Mouse (Mus musculus) lung, adult 10 weeks (tissue): ENCODE data around the gene Stpg2. TPM values are rescaled to one million over a fixed set of nuclear protein-coding genes. Genes with fewer than 3 reads are reported as not detected.

Experiments used
- polyA plus RNA-seq: library from polyadenylated mRNA; stranded (reverse); fragments of 350-450 nt; fragmentation: Illumina TruSeq; extraction: RNeasy Lipid Tissue Mini Kit (QIAGEN cat#74804); gene quantifications from one replicate; pipeline ENCODE4 v1.2.3, GENCODE M21; 2014; ENCODE audit warnings: low read depth, low replicate concordance; ENCODE audit not compliant: insufficient read depth

Gene Stpg2
- not detected for polyA plus RNA-seq

DNA sequence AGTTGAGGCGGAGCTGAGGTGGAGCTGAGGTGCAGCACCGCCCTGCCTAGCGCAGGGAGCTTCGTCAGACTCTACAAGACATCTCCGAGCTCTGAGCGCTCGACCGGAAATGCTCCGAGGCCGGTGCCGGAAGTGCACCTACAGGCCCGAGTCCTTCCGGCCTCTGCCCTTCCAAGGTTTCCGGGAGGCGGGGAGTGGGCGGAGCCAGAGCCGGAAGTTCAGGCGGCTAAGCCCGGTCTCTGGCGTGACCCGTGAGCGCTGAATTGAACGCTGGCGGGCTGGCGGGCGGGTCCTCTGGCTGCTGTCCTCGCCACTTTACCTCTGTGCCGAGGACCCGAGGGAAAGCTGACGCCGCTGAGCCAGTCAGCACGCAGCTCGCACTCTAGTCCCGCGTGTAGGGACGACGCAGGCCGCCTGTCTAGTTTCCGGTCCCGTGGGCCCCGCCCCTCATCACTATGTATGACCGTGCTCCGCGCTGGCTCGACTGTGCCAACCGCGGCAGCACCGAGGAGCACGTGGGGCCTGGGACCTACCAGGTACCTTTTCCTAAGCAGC lies at the start of gene Stpg2:
Stpg2 (plus strand) TSS at position 251 of the 555 bp plus-strand sequence.

Other genes with a start within 250 kb of the Stpg2 start
- 20.2 TPM for gene Rap1gds1, start 130.5 kb upstream of the Stpg2 start, polyA plus RNA-seq